Mouse (Mus musculus): ENCODE measurements at regions not wholly inside any gene's neighbourhood (a gene's known extent, or its start where the extent isn't known, plus 50 kb on each side); places are given as distances from the start of the nearest gene placed in this dataset.

GRCm38 (mm10) chr2:84042793-84043192 is 52.4 kb downstream of the Gm13691 start:
- no peak for ATAC-seq (ENCODE audit: low FRiP score)
- Histone ChIP-seq H3K27ac (ENCODE audit: low read depth, low read length) (no peak overlapping the region), H3K9ac (replicated peaks; ENCODE audit: low read length, poor library complexity, severe bottlenecking) (no peak overlapping the region), H3K4me2 (ENCODE audit: low read depth, low read length, poor library complexity, severe bottlenecking) (no peak overlapping the region), H3K9me3 (ENCODE audit: low read length) (no peaks in the 10 kb centered on the region), H3K4me3 (ENCODE audit: low read depth, low read length) (no peak overlapping the region), H3K36me3 (ENCODE audit: insufficient read depth, low read length) (no peaks in the 10 kb centered on the region), H3K4me1 (ENCODE audit: insufficient read depth, low read length) (no peaks in the 10 kb centered on the region), H3K27me3 (ENCODE audit: insufficient read depth, low read length) (no peaks in the 10 kb centered on the region)
- WGBS, result 60% methylated on average over 2 of the region's 2 CpGs
- no peak for TF ChIP-seq CTCF (IDR thresholded peaks at IDR 0.05)
- no peak for DNase-seq (ENCODE audit: low spot score)

DNA sequence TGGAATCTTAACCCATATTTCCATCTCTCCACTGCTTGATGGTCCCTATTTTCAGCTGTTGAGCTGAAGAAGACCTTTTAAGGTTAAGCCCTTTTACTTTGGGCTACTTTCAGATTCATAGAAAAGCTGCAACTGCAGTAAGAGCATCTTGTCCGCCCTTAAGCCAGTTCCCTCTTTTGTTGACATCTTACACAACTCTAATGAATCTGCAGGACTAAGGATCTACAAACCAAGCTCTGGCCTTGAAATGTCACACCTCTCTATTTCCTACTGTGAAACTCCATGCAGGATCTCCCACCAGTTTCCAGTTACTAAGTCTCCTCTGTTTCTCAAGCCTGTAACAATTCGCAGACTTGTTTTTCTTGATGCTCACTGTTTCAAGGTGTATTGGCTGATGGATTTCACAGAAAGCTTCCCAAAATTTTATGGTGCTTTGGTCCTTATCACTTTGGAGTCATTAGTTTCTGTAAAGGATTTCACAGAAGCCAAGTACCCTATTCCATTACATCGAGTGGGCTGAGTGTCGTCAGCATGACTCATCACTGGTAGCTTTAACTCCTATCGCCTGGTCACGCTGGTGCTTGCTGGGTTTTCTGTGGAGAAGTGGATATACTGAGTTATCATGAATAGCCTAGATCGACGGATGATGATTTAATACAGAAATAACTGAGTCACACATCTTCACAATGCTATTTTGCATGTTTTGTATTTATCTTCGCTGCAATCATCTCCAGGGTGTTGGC is 58.2 kb downstream of the Gm13691 start:
- H3K27me3 ChIP-seq (ENCODE audit: insufficient read depth, low read length), result no peaks in the 10 kb centered on the region
- ATAC-seq (ENCODE audit: low FRiP score), result no peak
- no peak overlapping the region for H3K4me2 ChIP-seq (ENCODE audit: low read depth, low read length, poor library complexity, severe bottlenecking)
- no peaks in the 10 kb centered on the region for H3K4me1 ChIP-seq (ENCODE audit: insufficient read depth, low read length)
- WGBS, result 90% methylated on average over 9 of the region's 9 CpGs
- no peak for TF ChIP-seq CTCF (IDR thresholded peaks at IDR 0.05)
- H3K36me3 ChIP-seq (ENCODE audit: insufficient read depth, low read length), result no peaks in the 10 kb centered on the region
- no peaks in the 10 kb centered on the region for H3K9me3 ChIP-seq (ENCODE audit: low read length)
- no peak for DNase-seq (ENCODE audit: low spot score)
- no peak overlapping the region for H3K9ac ChIP-seq (replicated peaks; ENCODE audit: low read length, poor library complexity, severe bottlenecking)
- no peak overlapping the region for H3K4me3 ChIP-seq (ENCODE audit: low read depth, low read length)
- H3K27ac ChIP-seq (ENCODE audit: low read depth, low read length), result no peak overlapping the region

GRCm38 (mm10) chr2:84051883-84052331 is 61.6 kb downstream of the Gm13691 start:
- Histone ChIP-seq H3K9ac (replicated peaks; ENCODE audit: low read length, poor library complexity, severe bottlenecking) (no peak overlapping the region), H3K36me3 (ENCODE audit: insufficient read depth, low read length) (no peaks in the 10 kb centered on the region), H3K4me3 (ENCODE audit: low read depth, low read length) (no peak overlapping the region), H3K27ac (ENCODE audit: low read depth, low read length) (no peak overlapping the region), H3K4me2 (ENCODE audit: low read depth, low read length, poor library complexity, severe bottlenecking) (no peak overlapping the region), H3K27me3 (ENCODE audit: insufficient read depth, low read length) (no peaks in the 10 kb centered on the region), H3K4me1 (ENCODE audit: insufficient read depth, low read length) (no peaks in the 10 kb centered on the region), H3K9me3 (ENCODE audit: low read length) (no peaks in the 10 kb centered on the region)
- no peak for DNase-seq (ENCODE audit: low spot score)
- WGBS, result 77% methylated on average over 3 of the region's 3 CpGs
- no peak for TF ChIP-seq CTCF (IDR thresholded peaks at IDR 0.05)
- ATAC-seq (ENCODE audit: low FRiP score), result no peak

- Histone ChIP-seq H3K4me3 (ENCODE audit: low read depth, low read length) (no peak overlapping the region), H3K27me3 (ENCODE audit: insufficient read depth, low read length) (no peaks in the 10 kb centered on the region), H3K4me1 (ENCODE audit: insufficient read depth, low read length) (no peaks in the 10 kb centered on the region), H3K9ac (replicated peaks; ENCODE audit: low read length, poor library complexity, severe bottlenecking) (no peak overlapping the region), H3K36me3 (ENCODE audit: insufficient read depth, low read length) (no peaks in the 10 kb centered on the region), H3K4me2 (ENCODE audit: low read depth, low read length, poor library complexity, severe bottlenecking) (no peak overlapping the region), H3K9me3 (ENCODE audit: low read length) (no peaks in the 10 kb centered on the region), H3K27ac (ENCODE audit: low read depth, low read length) (no peak overlapping the region)
- DNase-seq (ENCODE audit: low spot score) (no peak), ATAC-seq (ENCODE audit: low FRiP score) (no peak)
- WGBS, result 94% methylated on average over 7 of the region's 7 CpGs
- TF ChIP-seq CTCF (IDR thresholded peaks at IDR 0.05), result no peak
Measured at GRCm38 (mm10) chr2:84059246-84059645, 68.9 kb downstream of the Gm13691 start.

GRCm38 (mm10) chr2:84061221-84061620 is 70.9 kb downstream of the Gm13691 start:
- H3K9ac ChIP-seq (replicated peaks; ENCODE audit: low read length, poor library complexity, severe bottlenecking), result no peak overlapping the region
- 95% methylated on average over 1 of the region's 1 CpGs for WGBS
- H3K27me3 ChIP-seq (ENCODE audit: insufficient read depth, low read length), result no peaks in the 10 kb centered on the region
- ATAC-seq (ENCODE audit: low FRiP score) (no peak), DNase-seq (ENCODE audit: low spot score) (no peak)
- no peaks in the 10 kb centered on the region for H3K9me3 ChIP-seq (ENCODE audit: low read length)
- H3K4me2 ChIP-seq (ENCODE audit: low read depth, low read length, poor library complexity, severe bottlenecking), result no peak overlapping the region
- no peak for TF ChIP-seq CTCF (IDR thresholded peaks at IDR 0.05)
- no peaks in the 10 kb centered on the region for H3K36me3 ChIP-seq (ENCODE audit: insufficient read depth, low read length)
- no peak overlapping the region for H3K4me3 ChIP-seq (ENCODE audit: low read depth, low read length)
- H3K27ac ChIP-seq (ENCODE audit: low read depth, low read length), result no peak overlapping the region
- H3K4me1 ChIP-seq (ENCODE audit: insufficient read depth, low read length), result no peaks in the 10 kb centered on the region

DNA sequence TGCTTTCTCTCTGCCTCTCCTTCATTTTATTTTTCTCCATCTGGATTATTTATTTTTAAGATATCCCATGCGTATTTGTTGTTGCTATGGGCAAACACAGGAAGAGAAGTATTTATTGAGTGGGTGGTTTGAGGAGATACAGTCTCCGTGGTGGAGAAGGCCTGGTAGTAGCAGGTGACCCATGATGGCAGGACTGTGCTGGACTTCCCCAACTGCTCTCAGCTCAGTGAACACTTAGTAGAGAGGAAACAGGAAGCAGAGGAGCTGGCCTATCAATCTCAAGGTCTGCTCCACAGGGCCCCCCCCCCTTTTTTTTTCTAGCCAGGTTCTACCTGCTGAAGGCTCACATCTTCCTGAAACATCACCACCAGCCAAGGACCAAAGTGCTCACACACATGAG is 74.0 kb downstream of the Gm13691 start:
- DNase-seq (ENCODE audit: low spot score), result no peak
- WGBS, result 91% methylated on average over 2 of the region's 2 CpGs

More for the DNA sequence above, 74.0 kb downstream of the Gm13691 start:
- no peak for ATAC-seq (ENCODE audit: low FRiP score)
- Histone ChIP-seq H3K27me3 (ENCODE audit: insufficient read depth, low read length) (no peaks in the 10 kb centered on the region), H3K27ac (ENCODE audit: low read depth, low read length) (no peak overlapping the region), H3K9me3 (ENCODE audit: low read length) (no peaks in the 10 kb centered on the region), H3K4me2 (ENCODE audit: low read depth, low read length, poor library complexity, severe bottlenecking) (no peak overlapping the region), H3K4me3 (ENCODE audit: low read depth, low read length) (no peak overlapping the region), H3K4me1 (ENCODE audit: insufficient read depth, low read length) (no peaks in the 10 kb centered on the region), H3K9ac (replicated peaks; ENCODE audit: low read length, poor library complexity, severe bottlenecking) (no peak overlapping the region), H3K36me3 (ENCODE audit: insufficient read depth, low read length) (no peaks in the 10 kb centered on the region)
- no peak for TF ChIP-seq CTCF (IDR thresholded peaks at IDR 0.05)
